Mouse (Mus musculus) myocyte (in vitro differentiated cells): ENCODE data around the gene Myog.

Source experiments
- E2F4 ChIP-seq: IDR thresholded peaks from one replicate; pipeline ENCODE4 v1.6.1; 2011; ENCODE audit warnings: mild to moderate bottlenecking, control low read depth, moderate library complexity; ENCODE audit not compliant: insufficient read depth
- MAX ChIP-seq: IDR thresholded peaks from one replicate; pipeline ENCODE4 v1.6.1; 2011; ENCODE audit warnings: low read depth, mild to moderate bottlenecking, control low read depth
- POLR2A ChIP-seq: IDR thresholded peaks from one replicate; pipeline ENCODE4 v1.6.1; 2011; ENCODE audit warnings: low read depth, mild to moderate bottlenecking, control low read depth, moderate library complexity; ENCODE audit not compliant: insufficient read length

DNA sequence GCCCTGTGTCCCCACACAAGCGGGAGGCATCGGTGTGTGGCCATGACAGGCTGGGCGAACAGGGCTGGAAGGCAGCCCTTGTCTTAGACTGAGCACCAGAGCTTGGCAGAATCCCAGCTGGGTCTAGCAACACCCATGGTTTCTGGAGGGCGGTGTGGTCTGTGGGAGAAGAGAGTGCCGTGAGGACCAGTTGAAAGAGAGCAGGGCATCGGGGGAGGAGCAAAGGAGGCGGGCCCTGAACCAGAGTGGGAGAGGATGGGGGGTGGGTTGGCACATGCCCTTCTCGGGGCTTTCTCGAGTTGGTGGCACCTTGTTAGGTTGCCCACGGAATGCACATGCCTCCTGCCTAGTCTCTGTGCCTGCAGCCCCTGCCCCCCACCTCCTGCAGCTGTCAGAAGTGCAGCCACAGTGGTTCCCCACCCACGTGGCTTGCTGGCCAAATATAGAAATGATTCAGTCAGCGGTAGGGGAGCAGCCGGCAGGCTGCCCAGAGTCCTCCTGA lies 43.0 kb downstream of the Myog start, which contains the start of gene Ppfia4:
- TF ChIP-seq MAX = no peak
- peak; percentile 73 for TF ChIP-seq POLR2A
- no peak for TF ChIP-seq E2F4
